Mouse (Mus musculus) G1E (cell line): ENCODE measurements around the gene Sarnp. TPM values are rescaled to one million over a fixed set of nuclear protein-coding genes. Genes with fewer than 3 reads are reported as not detected.

Experiments used
- ATAC-seq: 2 replicates; pipeline ENCODE4 v1.8.0; 2016; ENCODE audit warnings: mild to moderate bottlenecking; ENCODE audit not compliant: insufficient number of reproducible peaks, poor library complexity, low FRiP score, severe bottlenecking; ENCODE audit errors: extremely low read depth
- DNase-seq: peaks from one replicate; pipeline ENCODE4 v3.0.0; 2012; ENCODE audit warnings: low spot score
- H3K27me3 ChIP-seq: 2 replicates; pipeline ENCODE4 v1.6.1; 2012; ENCODE audit warnings: mild to moderate bottlenecking, low read length, inconsistent platforms; ENCODE audit not compliant: insufficient read depth
- H3K36me3 ChIP-seq: replicated peaks from 2 replicates; pipeline ENCODE3; 2012; ENCODE audit warnings: mild to moderate bottlenecking, inconsistent platforms
- H3K4me1 ChIP-seq: 2 replicates; pipeline ENCODE4 v1.6.1; 2012; ENCODE audit warnings: low read depth, low read length, inconsistent platforms, mixed read lengths; ENCODE audit not compliant: insufficient read depth
- H3K4me3 ChIP-seq: 2 replicates; pipeline ENCODE4 v1.5.1; 2012; ENCODE audit warnings: low read depth, mild to moderate bottlenecking, inconsistent platforms, low read length, moderate library complexity, mixed read lengths
- H3K9me3 ChIP-seq: replicated peaks from 2 replicates; pipeline ENCODE4 v1.6.1; 2012; ENCODE audit warnings: inconsistent platforms
- CTCF ChIP-seq: IDR thresholded peaks from 2 replicates; pipeline ENCODE4 v1.5.1; 2012; ENCODE audit warnings: low read depth, low read length, inconsistent platforms, mixed read lengths
- GATA1 ChIP-seq: IDR thresholded peaks from 2 replicates; pipeline ENCODE4 v1.6.1; 2012; ENCODE audit warnings: borderline replicate concordance, low read length, inconsistent platforms, mixed read lengths
- GATA2 ChIP-seq: IDR thresholded peaks from 2 replicates; pipeline ENCODE4 v1.6.1; 2012; ENCODE audit warnings: low read depth, low read length, inconsistent platforms, borderline replicate concordance
- POLR2AphosphoS5 ChIP-seq: IDR thresholded peaks from 2 replicates; pipeline ENCODE4 v1.6.1; 2012; ENCODE audit warnings: low read depth, low read length, inconsistent platforms; ENCODE audit not compliant: insufficient replicate concordance
- TAL1 ChIP-seq: conservative IDR thresholded peaks from 2 replicates; pipeline ENCODE4 v1.6.1; 2012; ENCODE audit warnings: low read depth, low read length, inconsistent platforms, mixed read lengths
- polyA plus RNA-seq: library from polyadenylated mRNA; stranded (reverse); fragments of >175 nt; gene quantifications from 2 replicates; pipeline ENCODE4 v1.2.3, GENCODE M21; 2012
- total RNA-seq, 2 experiments: library from RNA; stranded (forward) in 1 of 2; stranded (reverse) in 1 of 2; fragments of 200-1000 nt in 1 of 2; fragments of >200 nt in 1 of 2; fragmentation: Nextera tagmentation in 1 of 2; gene quantifications; 2 replicates each; pipeline ENCODE4 v1.2.3; 2014 to 2017

The Sarnp gene
- total and polyA plus RNA-seq, 3 experiments: 19.9 to 154 (median 144) TPM

GRCm38 (mm10) chr10:128899759-128900490 is 82.8 kb downstream of the Sarnp start:
- DNase-seq (no peak), ATAC-seq (no peak)
- Histone ChIP-seq H3K27me3 (peaks cover 41% of the 10 kb centered on the region), H3K9me3 (no peaks in the 10 kb centered on the region), H3K4me3 (no peak overlapping the region), H3K36me3 (no peaks in the 10 kb centered on the region), H3K4me1 (peaks cover 11% of the 10 kb centered on the region)
- TF ChIP-seq CTCF (no peak), TAL1 (no peak), GATA1 (no peak), GATA2 (no peak), POLR2AphosphoS5 (no peak)

- Histone ChIP-seq H3K36me3 (no peaks in the 10 kb centered on the region), H3K4me3 (no peak within 1 kb of the TSS), H3K4me1 (peaks cover 5% of the 10 kb centered on the region), H3K27me3 (peaks cover 44% of the 10 kb centered on the region), H3K9me3 (no peaks in the 10 kb centered on the region)
- no peak for ATAC-seq
- TF ChIP-seq GATA1: no peak
- TF ChIP-seq GATA2: no peak
- no peak for TF ChIP-seq POLR2AphosphoS5
- no peak for TF ChIP-seq CTCF
- no peak for TF ChIP-seq TAL1
- DNase-seq: no peak
Measured at GRCm38 (mm10) chr10:128900698-128901097, 83.6 kb downstream of the Sarnp start, which contains the start of gene Cd63. TSS of gene Cd63 (plus strand) at chr10:128900989.

- TF ChIP-seq GATA2 (no peak), POLR2AphosphoS5 (no peak)
- Histone ChIP-seq H3K27me3 (peaks cover 43% of the 10 kb centered on the region), H3K4me1 (peaks cover 3% of the 10 kb centered on the region; the same call in 1 of the 2 replicates), H3K36me3 (no peaks in the 10 kb centered on the region), H3K9me3 (no peaks in the 10 kb centered on the region), H3K4me3 (no peak overlapping the region)
- ATAC-seq (no peak), DNase-seq (no peak)
Measured at GRCm38 (mm10) chr10:128901409-128901808, 84.3 kb downstream of the Sarnp start.

- no peak for TF ChIP-seq GATA1
- no peak for TF ChIP-seq TAL1
- no peak for TF ChIP-seq GATA2
- no peak for TF ChIP-seq CTCF
- no peak for TF ChIP-seq POLR2AphosphoS5
- no peak overlapping the region for H3K4me3 ChIP-seq
- H3K36me3 ChIP-seq: no peaks in the 10 kb centered on the region
- peaks cover 3% of the 10 kb centered on the region; the same call in 1 of the 2 replicates for H3K4me1 ChIP-seq
- H3K9me3 ChIP-seq: no peaks in the 10 kb centered on the region
- peaks cover 37% of the 10 kb centered on the region for H3K27me3 ChIP-seq
- ATAC-seq: no peak
- DNase-seq: no peak
Measured at GRCm38 (mm10) chr10:128902409-128902988, 85.4 kb downstream of the Sarnp start.

GRCm38 (mm10) chr10:128904812-128905211 is 87.7 kb downstream of the Sarnp start:
- H3K4me3 ChIP-seq: no peak overlapping the region
- peaks cover 50% of the 10 kb centered on the region for H3K27me3 ChIP-seq
- ATAC-seq: no peak
- TF ChIP-seq GATA2 (no peak), CTCF (no peak), POLR2AphosphoS5 (no peak), GATA1 (no peak), TAL1 (no peak)
- no peaks in the 10 kb centered on the region for H3K36me3 ChIP-seq
- peaks cover 5% of the 10 kb centered on the region for H3K4me1 ChIP-seq
- no peak for DNase-seq
- H3K9me3 ChIP-seq: no peaks in the 10 kb centered on the region

- no peaks in the 10 kb centered on the region for H3K9me3 ChIP-seq
- no peak for TF ChIP-seq GATA1
- no peak for TF ChIP-seq POLR2AphosphoS5
- DNase-seq (no peak), ATAC-seq (no peak)
- peaks cover 73% of the 10 kb centered on the region for H3K27me3 ChIP-seq
- no peaks in the 10 kb centered on the region for H3K36me3 ChIP-seq
- no peak overlapping the region for H3K4me3 ChIP-seq
- H3K4me1 ChIP-seq: peaks cover 6% of the 10 kb centered on the region
Measured at GRCm38 (mm10) chr10:128908778-128909448, 91.8 kb downstream of the Sarnp start.
